Mouse (Mus musculus): ENCODE results near the gene Ifnab. TPM values are rescaled to one million over a fixed set of nuclear protein-coding genes. Genes with fewer than 3 reads are reported as not detected.

The Ifnab gene
- polyA plus RNA-seq, 1 experiment from 2014 or later, result not detected

DNA sequence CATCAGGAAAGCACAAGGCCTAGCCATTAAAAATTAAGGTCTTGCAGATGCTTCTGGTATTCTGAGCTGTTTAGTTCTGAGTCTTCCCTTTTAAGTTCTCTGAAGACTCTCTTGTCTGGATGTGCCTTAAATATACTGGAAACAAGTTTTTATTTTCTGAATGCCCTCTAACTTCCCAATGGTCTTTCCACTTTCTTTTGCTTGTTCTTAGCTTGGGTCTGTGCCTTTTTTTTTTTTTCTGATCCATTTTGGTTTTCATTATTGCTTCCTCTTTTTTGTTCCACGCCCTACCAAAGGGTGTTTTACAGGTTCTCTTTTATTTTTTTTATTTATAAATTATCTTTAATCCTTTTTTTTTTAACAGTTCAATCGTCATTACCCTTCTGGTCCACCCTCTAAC lies 46.8 kb downstream of the Ifnab start, which contains the start of gene Ifna13:
Gene Ifna13 (minus strand): TSS at position 101 of the 400 bp plus-strand sequence.
- no peak within 1 kb of the TSS for H3K9ac ChIP-seq
- no peaks in the 10 kb centered on the region for H3K27me3 ChIP-seq
- no peak within 1 kb of the TSS for H3K4me3 ChIP-seq (replicated peaks)
- H3K4me1 ChIP-seq, result no peaks in the 10 kb centered on the region
- ATAC-seq (ENCODE audit: low FRiP score), result no peak
- no peak within 1 kb of the TSS for H3K27ac ChIP-seq
- H3K36me3 ChIP-seq (replicated peaks), result no peaks in the 10 kb centered on the region
- 80% methylated on average over 2 of the region's 2 CpGs for WGBS
- H3K4me2 ChIP-seq, result no peak within 1 kb of the TSS
- no peaks in the 10 kb centered on the region for H3K9me3 ChIP-seq

DNA sequence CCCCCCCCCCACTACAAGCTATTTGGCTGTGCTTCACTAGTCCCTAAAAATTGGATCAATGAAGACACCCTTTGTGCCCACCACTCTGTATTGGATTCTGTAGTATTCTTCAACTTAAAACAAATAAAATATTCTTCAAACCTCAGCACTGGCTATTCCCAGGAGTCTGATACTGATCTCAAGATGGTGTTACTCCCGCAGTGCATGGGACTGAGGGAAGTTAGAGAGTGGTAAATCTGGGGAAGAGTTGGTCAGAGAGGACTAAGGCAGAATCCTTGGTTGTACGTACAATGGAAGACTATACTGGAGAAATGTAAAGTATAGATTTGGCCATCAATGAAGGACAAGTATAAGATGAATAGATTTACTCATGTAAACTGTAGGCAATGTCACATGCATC lies 48.6 kb downstream of the Ifnab start:
- ATAC-seq (ENCODE audit: low FRiP score), result no peak
- H3K4me2 ChIP-seq, result no peak overlapping the region

GRCm38 (mm10) chr4:88641077-88641831 lies 49.9 kb downstream of the Ifnab start:
- H3K4me3 ChIP-seq (replicated peaks), result peak overlapping the region; percentile 25
- 13% methylated on average over 11 of the region's 11 CpGs for WGBS
- H3K4me2 ChIP-seq, result peak overlapping the region; percentile 39
- no peak overlapping the region for H3K27ac ChIP-seq
- no peaks in the 10 kb centered on the region for H3K9me3 ChIP-seq
- H3K4me1 ChIP-seq, result no peaks in the 10 kb centered on the region
- no peaks in the 10 kb centered on the region for H3K27me3 ChIP-seq
- H3K9ac ChIP-seq, result no peak overlapping the region
- ATAC-seq (ENCODE audit: low FRiP score), result peak; percentile 95
- no peaks in the 10 kb centered on the region for H3K36me3 ChIP-seq (replicated peaks)

More for the DNA sequence above, 48.6 kb downstream of the Ifnab start:
- WGBS, result 33% methylated on average over 2 of the region's 2 CpGs
- no peaks in the 10 kb centered on the region for H3K9me3 ChIP-seq
- no peaks in the 10 kb centered on the region for H3K4me1 ChIP-seq
- no peak overlapping the region for H3K9ac ChIP-seq
- H3K4me3 ChIP-seq (replicated peaks), result no peak overlapping the region
- no peaks in the 10 kb centered on the region for H3K36me3 ChIP-seq (replicated peaks)
- no peak overlapping the region for H3K27ac ChIP-seq
- H3K27me3 ChIP-seq, result no peaks in the 10 kb centered on the region

GRCm38 (mm10) chr4:88640704-88641076 lies 50.5 kb downstream of the Ifnab start:
- ATAC-seq (ENCODE audit: low FRiP score), result no peak
- H3K27me3 ChIP-seq, result no peaks in the 10 kb centered on the region
- no peak overlapping the region for H3K9ac ChIP-seq
- WGBS, result 70% methylated on average over 8 of the region's 8 CpGs
- peak overlapping the region; percentile 39 for H3K4me2 ChIP-seq
- H3K4me1 ChIP-seq, result no peaks in the 10 kb centered on the region
- H3K9me3 ChIP-seq, result no peaks in the 10 kb centered on the region
- H3K27ac ChIP-seq, result no peak overlapping the region
- no peaks in the 10 kb centered on the region for H3K36me3 ChIP-seq (replicated peaks)
- H3K4me3 ChIP-seq (replicated peaks), result peak overlapping the region; percentile 25

Other genes with a start within 250 kb of the Ifnab start
- gene Ifnb1, start 168.6 kb downstream of the Ifnab start, polyA plus RNA-seq (2016; fragmentation: Nextera tagmentation; extraction: Ambion mirVana), result not detected in 2 replicates
- gene Ifna15, start 133.1 kb downstream of the Ifnab start, polyA plus RNA-seq (2016; fragmentation: Nextera tagmentation; extraction: Ambion mirVana), result not detected in 2 replicates
- not detected in 2 replicates for gene Ifna14, start 119.6 kb downstream of the Ifnab start, polyA plus RNA-seq (2016; fragmentation: Nextera tagmentation; extraction: Ambion mirVana)
- gene Ifna9, start 99.0 kb downstream of the Ifnab start, polyA plus RNA-seq (2016; fragmentation: Nextera tagmentation; extraction: Ambion mirVana), result not detected in 2 replicates
- not detected in 2 replicates for gene Ifna12, start 88.0 kb downstream of the Ifnab start, polyA plus RNA-seq (2016; fragmentation: Nextera tagmentation; extraction: Ambion mirVana)
- not detected in 2 replicates for gene C87499, start 56.9 kb downstream of the Ifnab start, polyA plus RNA-seq (2016; fragmentation: Nextera tagmentation; extraction: Ambion mirVana)
- gene Ifna13, start 46.9 kb downstream of the Ifnab start, polyA plus RNA-seq (2016; fragmentation: Nextera tagmentation; extraction: Ambion mirVana), result not detected in 2 replicates
- not detected in 2 replicates for gene Ifna16, start 14.4 kb downstream of the Ifnab start, polyA plus RNA-seq (2016; fragmentation: Nextera tagmentation; extraction: Ambion mirVana)
- gene Ifna2, start 7.4 kb downstream of the Ifnab start, polyA plus RNA-seq (2016; fragmentation: Nextera tagmentation; extraction: Ambion mirVana), result not detected in 2 replicates
- 1.6 and 2.4 TPM in 2 replicates for gene Gm26566, start 30.4 kb upstream of the Ifnab start, polyA plus RNA-seq (2016; fragmentation: Nextera tagmentation; extraction: Ambion mirVana)
- gene Klhl9, start 31.1 kb upstream of the Ifnab start, polyA plus RNA-seq (2016; fragmentation: Nextera tagmentation; extraction: Ambion mirVana), result 142 and 149 TPM in 2 replicates
- not detected in 2 replicates for gene Gm13271, start 63.5 kb upstream of the Ifnab start, polyA plus RNA-seq (2016; fragmentation: Nextera tagmentation; extraction: Ambion mirVana)
- gene Gm13283, start 68.8 kb upstream of the Ifnab start, polyA plus RNA-seq (2016; fragmentation: Nextera tagmentation; extraction: Ambion mirVana), result 0.15 and 0.18 TPM in 2 replicates
- 0.55 TPM in 1 of 2 replicates, not detected in the other for gene Gm13290, start 82.5 kb upstream of the Ifnab start, polyA plus RNA-seq (2016; fragmentation: Nextera tagmentation; extraction: Ambion mirVana)
- gene Gm13289, start 85.6 kb upstream of the Ifnab start, polyA plus RNA-seq (2016; fragmentation: Nextera tagmentation; extraction: Ambion mirVana), result not detected in 2 replicates
- not detected in 2 replicates for gene Gm13272, start 88.5 kb upstream of the Ifnab start, polyA plus RNA-seq (2016; fragmentation: Nextera tagmentation; extraction: Ambion mirVana)
- gene Ifnz, start 90.8 kb upstream of the Ifnab start, polyA plus RNA-seq (2016; fragmentation: Nextera tagmentation; extraction: Ambion mirVana), result not detected in 2 replicates
- not detected in 2 replicates for gene Gm13276, start 94.3 kb upstream of the Ifnab start, polyA plus RNA-seq (2016; fragmentation: Nextera tagmentation; extraction: Ambion mirVana)
- gene Gm13277, start 97.3 kb upstream of the Ifnab start, polyA plus RNA-seq (2016; fragmentation: Nextera tagmentation; extraction: Ambion mirVana), result not detected in 2 replicates
- gene Gm13278, start 100.2 kb upstream of the Ifnab start, polyA plus RNA-seq (2016; fragmentation: Nextera tagmentation; extraction: Ambion mirVana), result not detected in 2 replicates
- gene Gm13275, start 103.1 kb upstream of the Ifnab start, polyA plus RNA-seq (2016; fragmentation: Nextera tagmentation; extraction: Ambion mirVana), result not detected in 2 replicates
- not detected in 2 replicates for gene Gm13279, start 106.0 kb upstream of the Ifnab start, polyA plus RNA-seq (2016; fragmentation: Nextera tagmentation; extraction: Ambion mirVana)
- 0.29 TPM in 1 of 2 replicates, not detected in the other for gene Gm13285, start 108.3 kb upstream of the Ifnab start, polyA plus RNA-seq (2016; fragmentation: Nextera tagmentation; extraction: Ambion mirVana)
- gene Gm13287, start 111.9 kb upstream of the Ifnab start, polyA plus RNA-seq (2016; fragmentation: Nextera tagmentation; extraction: Ambion mirVana), result not detected in 2 replicates
- gene Gm13288, start 114.2 kb upstream of the Ifnab start, polyA plus RNA-seq (2016; fragmentation: Nextera tagmentation; extraction: Ambion mirVana), result 0.15 TPM in 1 of 2 replicates, not detected in the other
- gene Ifna7, start 124.9 kb upstream of the Ifnab start, polyA plus RNA-seq (2016; fragmentation: Nextera tagmentation; extraction: Ambion mirVana), result not detected in 2 replicates
- not detected in 2 replicates for gene Ifna11, start 128.6 kb upstream of the Ifnab start, polyA plus RNA-seq (2016; fragmentation: Nextera tagmentation; extraction: Ambion mirVana)
- gene Ifna6, start 136.1 kb upstream of the Ifnab start, polyA plus RNA-seq (2016; fragmentation: Nextera tagmentation; extraction: Ambion mirVana), result not detected in 2 replicates
- not detected in 2 replicates for gene Ifna5, start 144.2 kb upstream of the Ifnab start, polyA plus RNA-seq (2016; fragmentation: Nextera tagmentation; extraction: Ambion mirVana)
- not detected in 2 replicates for gene Ifna4, start 150.5 kb upstream of the Ifnab start, polyA plus RNA-seq (2016; fragmentation: Nextera tagmentation; extraction: Ambion mirVana)
- gene Ifna1, start 158.7 kb upstream of the Ifnab start, polyA plus RNA-seq (2016; fragmentation: Nextera tagmentation; extraction: Ambion mirVana), result not detected in 2 replicates
- gene Ifne, start 188.8 kb upstream of the Ifnab start, polyA plus RNA-seq (2016; fragmentation: Nextera tagmentation; extraction: Ambion mirVana), result not detected in 2 replicates

All from forebrain, embryonic 12.5 days (tissue).